Mouse (Mus musculus): ENCODE measurements around the gene Pias4. TPM values are rescaled to one million over a fixed set of nuclear protein-coding genes. Genes with fewer than 3 reads are reported as not detected.

Pias4 gene
- 10 to 100 TPM; 70.9 to 76.2 TPM for total RNA-seq (2023)

GRCm38 (mm10) chr10:81167200-81168086 lies at the start of gene Pias4:
Pias4 (minus strand) TSS chr10:81167923.

GRCm38 (mm10) chr10:81201807-81202758 lies 34.4 kb upstream of the Pias4 start, which contains the start of gene Nmrk2:
Nmrk2 (minus strand) TSS chr10:81202051.

GRCm38 (mm10) chr10:81183805-81184204 lies 16.1 kb upstream of the Pias4 start, which contains the start of gene 4930442H23Rik:
4930442H23Rik (minus strand) TSS chr10:81183849.

GRCm38 (mm10) chr10:81182336-81183333 lies 14.9 kb upstream of the Pias4 start, which contains the start of gene Dapk3:
Dapk3 (plus strand) TSS chr10:81183005.

GRCm38 (mm10) chr10:81176466-81177271 lies 8.9 kb upstream of the Pias4 start, which contains the start of gene Eef2:
Eef2 (plus strand) TSS chr10:81176631.

GRCm38 (mm10) chr10:81134966-81135681 lies 32.6 kb downstream of the Pias4 start, which contains the start of gene Zbtb7a:
Zbtb7a (plus strand) TSS chr10:81135220.

GRCm38 (mm10) chr10:81105565-81106112 lies 62.1 kb downstream of the Pias4 start, which contains the start of gene Map2k2:
Map2k2 (plus strand) TSS chr10:81105915.

Other genes with a start within 250 kb of the Pias4 start
- gene Lmnb2, start 249.7 kb downstream of the Pias4 start, total RNA-seq (2023) = 10 to 100 TPM; 14.6 to 16.0 TPM
- 10 to 100 TPM; 32.5 to 39.0 TPM for gene Gadd45b, start 237.8 kb downstream of the Pias4 start, total RNA-seq (2023)
- gene Gng7, start 153.0 kb downstream of the Pias4 start, total RNA-seq (2023) = under 1 TPM; 0.21 to 0.41 TPM
- not detected for gene Diras1, start 142.3 kb downstream of the Pias4 start, total RNA-seq (2023)
- gene Slc39a3, start 130.5 kb downstream of the Pias4 start, total RNA-seq (2023) = 10 to 100 TPM; 15.6 to 18.9 TPM
- 10 to 100 TPM; 57.0 to 65.1 TPM for gene Sgta, start 107.7 kb downstream of the Pias4 start, total RNA-seq (2023)
- gene Thop1, start 97.9 kb downstream of the Pias4 start, total RNA-seq (2023) = 10 to 100 TPM; 11.9 to 15.9 TPM
- not detected for gene Creb3l3, start 69.0 kb downstream of the Pias4 start, total RNA-seq (2023)
- 100 to 1,000 TPM; 159 to 177 TPM for gene Map2k2, start 62.0 kb downstream of the Pias4 start, total RNA-seq (2023)
- 100 to 1,000 TPM in 1 of 2 experiments, 10 to 100 TPM in 1; 97.7 to 106 TPM for gene Zbtb7a, start 32.7 kb downstream of the Pias4 start, total RNA-seq (2023)
- gene Eef2, start 8.7 kb upstream of the Pias4 start, total RNA-seq (2023) = 1,000 to 10,000 TPM; 1,844 to 1,917 TPM
- 10 to 100 TPM; 79.5 to 87.1 TPM for gene Dapk3, start 15.1 kb upstream of the Pias4 start, total RNA-seq (2023)
- gene 4930442H23Rik, start 15.9 kb upstream of the Pias4 start, total RNA-seq (2023) = not detected
- gene Nmrk2, start 34.1 kb upstream of the Pias4 start, total RNA-seq (2023) = not detected
- gene Atcay, start 62.9 kb upstream of the Pias4 start, total RNA-seq (2023) = not detected
- 1 to 10 TPM; 3.4 to 4.6 TPM for gene Zfr2, start 65.2 kb upstream of the Pias4 start, total RNA-seq (2023)
- gene Matk, start 85.0 kb upstream of the Pias4 start, total RNA-seq (2023) = 10 to 100 TPM; 24.5 to 29.5 TPM
- 100 to 1,000 TPM; 106 to 112 TPM for gene Mrpl54, start 99.0 kb upstream of the Pias4 start, total RNA-seq (2023)
- 10 to 100 TPM; 32.7 to 50.4 TPM for gene Apba3, start 99.0 kb upstream of the Pias4 start, total RNA-seq (2023)
- 10 to 100 TPM; 14.0 to 18.9 TPM for gene Tjp3, start 123.7 kb upstream of the Pias4 start, total RNA-seq (2023)
- 100 to 1,000 TPM; 130 to 154 TPM for gene Pip5k1c, start 125.0 kb upstream of the Pias4 start, total RNA-seq (2023)
- gene Cactin, start 153.2 kb upstream of the Pias4 start, total RNA-seq (2023) = 10 to 100 TPM; 53.3 to 59.3 TPM
- gene Tbxa2r, start 160.8 kb upstream of the Pias4 start, total RNA-seq (2023) = 1 to 10 TPM; 4.6 to 6.0 TPM
- gene Gipc3, start 175.3 kb upstream of the Pias4 start, total RNA-seq (2023) = under 1 TPM; 0.78 to 0.92 TPM
- 10 to 100 TPM; 77.8 to 80.1 TPM for gene Hmg20b, start 182.6 kb upstream of the Pias4 start, total RNA-seq (2023)
- 10 to 100 TPM; 11.6 to 13.5 TPM for gene Mfsd12, start 189.6 kb upstream of the Pias4 start, total RNA-seq (2023)
- 10 to 100 TPM in 1 of 2 experiments, 1 to 10 TPM in 1; 7.8 to 11.0 TPM for gene 4930404N11Rik, start 197.9 kb upstream of the Pias4 start, total RNA-seq (2023)
- gene Fzr1, start 210.6 kb upstream of the Pias4 start, total RNA-seq (2023) = 10 to 100 TPM; 47.9 to 55.7 TPM
- gene Dohh, start 216.5 kb upstream of the Pias4 start, total RNA-seq (2023) = 10 to 100 TPM; 36.0 to 37.0 TPM
- gene Gm48551, start 216.5 kb upstream of the Pias4 start, total RNA-seq (2023) = 1 to 10 TPM; 1.6 to 4.6 TPM
- gene Gm48552, start 221.1 kb upstream of the Pias4 start, total RNA-seq (2023) = 1 to 10 TPM; 4.3 to 5.4 TPM
- gene Smim24, start 225.1 kb upstream of the Pias4 start, total RNA-seq (2023) = 1 to 10 TPM; 5.8 to 9.2 TPM

Measured in B cell, adult 67 days (primary cell).